Mouse (Mus musculus): ENCODE measurements around the gene Sprr2d.

Gene Sprr2d

DNA sequence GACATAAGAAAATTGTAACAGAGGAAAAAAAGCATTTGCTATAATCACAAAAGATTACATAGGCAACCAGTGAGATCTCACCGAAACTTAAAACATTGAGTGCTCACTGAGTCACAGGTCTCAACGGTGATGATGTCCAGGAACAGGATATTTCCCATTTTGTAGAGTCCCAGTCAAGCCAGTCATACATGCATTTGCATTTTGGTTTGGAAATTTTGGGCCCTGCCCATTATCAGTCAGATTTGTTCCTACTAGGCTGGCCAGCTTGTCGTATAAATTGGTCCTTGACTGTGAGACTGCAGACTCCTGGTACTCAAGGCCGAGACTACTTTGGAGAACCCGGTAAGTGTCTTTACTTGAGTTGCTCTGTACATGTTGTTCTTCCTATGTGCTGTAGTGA, at the start of gene Sprr2d:
TSS of gene Sprr2d (plus strand) at position 301 of the 400 bp plus-strand sequence.
- DNase-seq (ENCODE audit: low read depth, low spot score), result no peak

- DNase-seq (ENCODE audit: low read depth, low spot score), result no peak
These were observed 31.5 kb upstream of the Sprr2d start for GRCm38 (mm10) chr3:92307406-92307805.

GRCm38 (mm10) chr3:92316320-92316719, 22.6 kb upstream of the Sprr2d start, which contains the start of gene Sprr2b:
Sprr2b (plus strand) TSS chr3:92316620.
- DNase-seq (ENCODE audit: low read depth, low spot score), result no peak

DNA sequence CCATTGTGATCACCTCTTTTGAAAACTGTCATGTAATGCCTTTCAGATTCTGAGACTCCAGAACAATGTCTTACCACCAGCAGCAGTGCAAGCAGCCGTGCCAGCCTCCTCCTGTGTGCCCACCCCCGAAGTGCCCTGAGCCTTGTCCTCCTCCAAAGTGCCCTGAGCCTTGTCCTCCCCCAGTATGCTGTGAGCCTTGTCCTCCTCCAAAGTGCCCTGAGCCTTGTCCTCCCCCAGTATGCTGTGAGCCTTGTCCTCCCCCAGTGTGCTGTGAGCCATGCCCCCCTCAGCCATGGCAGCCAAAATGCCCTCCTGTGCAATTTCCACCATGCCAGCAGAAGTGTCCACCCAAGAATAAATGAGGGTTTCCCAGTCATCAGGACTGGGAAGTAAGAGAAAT, 21.6 kb upstream of the Sprr2d start:
- DNase-seq (ENCODE audit: low read depth, low spot score), result no peak

DNA sequence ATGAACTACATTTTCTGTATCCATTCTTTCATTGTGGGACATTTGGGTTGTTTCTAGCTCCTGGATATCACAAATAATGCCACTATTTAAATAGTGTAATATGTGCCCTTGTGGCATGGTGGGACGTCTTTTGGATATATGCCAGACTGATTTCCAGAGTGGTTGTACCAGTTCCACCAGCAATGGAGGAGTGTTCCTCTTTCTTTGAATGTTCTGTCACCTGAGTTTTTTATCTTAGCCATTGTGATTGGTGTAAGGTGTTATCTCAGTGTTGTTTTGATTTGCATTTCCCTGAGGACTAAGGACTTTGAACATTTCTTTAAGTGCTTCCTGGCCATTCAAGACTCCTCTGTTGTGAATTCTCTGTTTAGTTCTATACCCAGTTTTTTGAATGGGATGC, 2.7 kb upstream of the Sprr2d start:
- no peak for DNase-seq (ENCODE audit: low read depth, low spot score)

DNA sequence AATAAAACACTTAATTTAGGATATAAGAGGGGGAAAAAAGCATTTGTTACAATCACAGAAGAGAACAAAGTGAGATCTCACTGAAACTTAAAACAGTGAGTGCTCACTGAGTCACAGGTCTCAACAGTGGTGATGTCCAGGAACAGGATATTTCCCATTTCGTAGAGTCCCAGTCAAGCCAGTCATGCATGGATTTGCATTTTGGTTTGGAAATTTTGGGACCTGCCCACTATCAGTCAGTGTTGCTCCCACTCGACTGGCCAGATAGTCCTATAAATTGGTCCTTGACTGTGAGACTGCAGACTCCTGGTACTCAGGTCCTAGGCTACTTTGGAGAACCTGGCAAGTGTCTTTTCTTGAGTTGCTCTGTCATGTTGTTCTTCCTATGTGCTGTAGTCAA, 12.9 kb downstream of the Sprr2d start, which contains the start of gene Sprr2e:
TSS of gene Sprr2e (plus strand) at position 301 of the 400 bp plus-strand sequence.
- no peak for DNase-seq (ENCODE audit: low read depth, low spot score)

GRCm38 (mm10) chr3:92361619-92362018, 22.7 kb downstream of the Sprr2d start:
- DNase-seq (ENCODE audit: low read depth, low spot score), result no peak

DNA sequence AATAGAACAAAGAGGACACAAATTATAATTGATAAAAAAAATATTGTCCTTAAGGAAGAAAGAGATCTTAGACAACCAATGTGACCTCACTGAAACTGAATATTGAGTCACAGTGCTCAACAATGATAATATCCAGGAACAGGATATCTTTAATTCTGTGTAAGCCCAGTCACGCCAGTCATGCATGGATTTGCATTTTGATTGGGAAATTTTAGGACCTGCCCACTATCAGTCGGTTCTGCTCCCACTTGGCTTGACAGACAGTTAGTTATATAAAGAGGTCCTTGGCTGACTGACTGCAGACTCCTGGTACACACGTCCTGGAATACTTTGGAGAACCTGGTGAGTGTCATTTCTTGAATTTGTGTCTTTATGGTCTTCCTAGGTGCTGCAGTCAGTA, 25.9 kb downstream of the Sprr2d start, which contains the start of gene Sprr2f:
TSS of gene Sprr2f (plus strand) at position 301 of the 400 bp plus-strand sequence.
- DNase-seq (ENCODE audit: low read depth, low spot score), result no peak

GRCm38 (mm10) chr3:92373613-92374012, 34.7 kb downstream of the Sprr2d start:
- DNase-seq (ENCODE audit: low read depth, low spot score), result no peak

DNA sequence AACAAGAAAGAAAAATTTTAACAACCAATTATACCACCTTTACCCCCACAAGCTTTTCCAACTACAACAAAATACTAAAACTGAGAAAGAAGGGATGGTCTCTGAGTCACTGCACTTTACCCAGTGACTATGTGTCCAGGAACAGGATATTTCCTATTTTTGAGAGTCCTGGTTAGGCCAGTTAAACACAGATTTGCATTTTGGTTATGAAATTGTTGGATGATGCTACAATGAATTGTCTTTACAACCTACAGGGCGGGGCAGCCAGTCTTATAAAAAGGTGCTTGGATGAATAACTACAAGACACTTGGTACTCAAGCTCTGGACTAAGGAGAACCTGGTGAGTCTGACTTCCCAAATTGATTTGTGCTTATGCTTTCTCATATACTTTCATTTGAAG, 46.4 kb downstream of the Sprr2d start, which contains the start of gene Sprr2h:
TSS of gene Sprr2h (plus strand) at position 301 of the 400 bp plus-strand sequence.
- no peak for DNase-seq (ENCODE audit: low read depth, low spot score)
